Mouse (Mus musculus) right cerebral cortex, adult 2 months (tissue): ENCODE measurements around the gene Pitpnm1.
A peak's percentile ranks its signal among the peaks of the same experiment; 100 is the strongest.

Experiments
- DNase-seq, 2 experiments: peaks; one replicate each; pipeline ENCODE4 v3.0.0; 2021 to 2022; ENCODE audit warnings: low spot score in 2 of 2

Gene Pitpnm1

DNA sequence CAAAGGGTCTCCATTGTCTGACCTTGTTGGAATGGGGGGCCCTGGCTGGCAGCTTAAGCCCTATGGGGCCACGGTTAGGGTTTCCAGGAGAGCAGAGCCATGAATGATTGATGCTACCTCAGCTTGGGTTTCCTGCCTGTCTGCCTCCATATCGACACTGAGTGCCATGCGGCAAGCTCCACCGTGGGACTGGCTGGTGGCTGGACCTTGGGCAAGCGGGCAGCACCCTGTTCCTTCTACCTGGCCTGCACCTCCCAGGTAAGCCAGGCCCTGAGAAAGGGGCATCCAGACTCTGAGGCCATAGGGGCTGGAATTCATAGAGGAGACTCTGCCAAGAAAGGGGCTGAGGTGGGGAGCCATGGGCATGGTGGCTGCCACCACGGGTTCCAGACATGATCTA, 40.3 kb downstream of the Pitpnm1 start:
- DNase-seq = no peak

GRCm38 (mm10) chr19:4142416-4143173, 42.8 kb downstream of the Pitpnm1 start:
- no peak for DNase-seq

- DNase-seq = no peak
These were observed 44.0 kb downstream of the Pitpnm1 start, which contains the start of gene Cabp4 for GRCm38 (mm10) chr19:4143759-4144268. Gene Cabp4 (minus strand): TSS chr19:4144033.

GRCm38 (mm10) chr19:4144550-4145498, 45.0 kb downstream of the Pitpnm1 start:
- no peak for DNase-seq

DNA sequence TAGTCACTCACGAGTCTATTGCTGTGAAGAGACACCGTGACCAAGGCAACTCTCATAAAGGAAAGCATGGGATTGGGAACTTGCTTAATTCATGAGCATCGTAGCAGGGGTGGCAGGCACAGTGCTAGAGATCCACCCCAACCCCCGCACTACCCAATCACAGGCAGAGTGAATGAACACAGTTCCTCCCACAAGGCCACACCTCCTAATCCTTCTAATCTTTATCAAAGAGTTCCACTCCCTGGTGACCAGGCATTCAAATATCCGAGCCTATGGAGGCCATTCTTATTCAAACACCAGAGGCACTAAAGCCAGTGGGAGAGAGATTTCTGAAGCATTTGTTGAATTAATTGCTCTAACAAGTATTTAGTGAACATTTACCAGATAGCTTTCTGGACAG, 46.1 kb downstream of the Pitpnm1 start:
- DNase-seq = no peak

GRCm38 (mm10) chr19:4146366-4147021, 46.7 kb downstream of the Pitpnm1 start:
- DNase-seq = no peak

GRCm38 (mm10) chr19:4147022-4147405, 47.2 kb downstream of the Pitpnm1 start:
- no peak for DNase-seq

- DNase-seq = no peak
These were observed 48.1 kb downstream of the Pitpnm1 start for GRCm38 (mm10) chr19:4147782-4148490.

- peak; percentile 92 to 95 for DNase-seq
These were observed 48.7 kb downstream of the Pitpnm1 start, which contains the start of gene Coro1b for GRCm38 (mm10) chr19:4148491-4148806. Gene Coro1b (plus strand): TSS chr19:4148619.

DNA sequence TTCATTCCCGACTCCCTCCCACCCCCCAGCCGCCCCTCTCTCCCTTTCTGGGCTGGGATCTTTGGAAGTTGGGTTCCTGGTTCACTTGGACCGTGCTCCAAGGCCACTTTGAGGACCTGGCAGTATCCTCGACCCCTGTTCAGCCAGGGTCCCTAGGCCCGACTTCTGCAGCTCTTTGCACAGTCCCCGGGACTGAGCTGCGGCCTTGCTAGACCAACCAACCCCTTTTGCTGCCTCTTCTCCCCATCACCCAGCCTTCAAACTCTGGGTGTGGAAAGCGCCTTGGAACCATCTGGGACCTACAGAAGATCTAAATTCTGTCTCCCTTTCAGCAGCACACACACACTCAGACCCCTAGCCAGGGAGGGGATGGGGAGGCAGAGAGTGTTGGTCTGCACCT, 49.0 kb downstream of the Pitpnm1 start:
- no peak for DNase-seq

GRCm38 (mm10) chr19:4149283-4149682, 49.5 kb downstream of the Pitpnm1 start:
- DNase-seq = no peak

- DNase-seq = no peak
These were observed 50.1 kb downstream of the Pitpnm1 start for GRCm38 (mm10) chr19:4149764-4150461.

DNA sequence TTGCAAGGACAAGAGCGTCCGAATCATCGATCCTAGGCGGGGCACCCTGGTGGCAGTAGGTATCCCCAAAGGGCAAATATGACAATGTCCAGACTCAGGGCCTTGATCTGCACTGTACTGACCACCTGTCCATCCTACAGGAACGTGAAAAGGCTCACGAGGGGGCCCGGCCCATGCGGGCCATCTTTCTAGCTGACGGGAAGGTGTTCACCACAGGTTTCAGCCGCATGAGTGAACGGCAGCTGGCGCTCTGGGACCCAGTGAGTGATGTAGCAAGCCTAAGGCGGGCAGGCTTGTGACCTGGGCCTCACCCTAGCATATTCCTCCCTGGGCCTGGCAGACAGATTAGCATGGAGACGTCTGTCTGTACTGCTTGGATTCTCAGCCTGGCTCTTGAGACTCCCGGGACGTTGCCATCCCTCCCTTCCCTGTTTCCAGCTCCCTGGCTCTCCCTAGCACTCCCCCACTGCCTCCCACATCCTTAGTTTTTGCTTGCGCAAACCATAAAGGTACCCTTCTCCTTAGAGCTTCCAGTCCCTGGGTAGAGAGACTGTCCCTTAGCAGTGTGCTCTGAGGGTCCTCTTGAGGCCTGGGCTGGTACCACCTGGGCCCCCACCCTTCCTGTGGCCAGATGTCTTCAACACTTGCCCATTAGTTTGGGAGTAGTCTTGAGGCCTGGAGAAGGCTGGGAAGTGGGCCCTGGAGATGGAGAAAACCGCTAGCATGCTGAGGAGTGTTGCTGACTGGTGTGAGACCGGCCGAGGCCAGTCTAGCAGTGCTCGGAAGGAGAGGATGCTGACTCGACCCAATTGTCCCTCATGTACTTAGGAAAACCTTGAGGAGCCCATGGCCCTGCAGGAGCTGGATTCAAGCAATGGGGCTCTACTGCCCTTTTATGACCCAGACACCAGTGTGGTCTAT, 51.0 kb downstream of the Pitpnm1 start:
- no peak for DNase-seq

DNA sequence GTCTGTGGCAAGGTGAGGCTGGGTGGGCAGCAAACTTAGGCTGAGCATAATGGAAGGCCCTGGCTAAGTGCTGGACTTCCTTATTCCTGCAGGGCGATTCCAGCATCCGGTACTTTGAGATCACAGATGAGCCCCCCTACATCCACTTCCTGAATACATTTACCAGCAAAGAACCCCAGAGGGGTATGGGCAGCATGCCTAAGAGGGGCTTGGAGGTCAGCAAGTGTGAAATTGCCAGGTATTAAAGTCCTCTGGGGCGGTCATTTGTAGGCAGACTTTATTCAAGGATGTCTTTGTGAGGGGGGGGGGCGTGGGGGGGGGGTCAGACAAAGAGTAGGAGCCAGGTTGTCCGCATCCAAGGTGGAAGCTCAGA, 51.7 kb downstream of the Pitpnm1 start:
- no peak for DNase-seq

DNA sequence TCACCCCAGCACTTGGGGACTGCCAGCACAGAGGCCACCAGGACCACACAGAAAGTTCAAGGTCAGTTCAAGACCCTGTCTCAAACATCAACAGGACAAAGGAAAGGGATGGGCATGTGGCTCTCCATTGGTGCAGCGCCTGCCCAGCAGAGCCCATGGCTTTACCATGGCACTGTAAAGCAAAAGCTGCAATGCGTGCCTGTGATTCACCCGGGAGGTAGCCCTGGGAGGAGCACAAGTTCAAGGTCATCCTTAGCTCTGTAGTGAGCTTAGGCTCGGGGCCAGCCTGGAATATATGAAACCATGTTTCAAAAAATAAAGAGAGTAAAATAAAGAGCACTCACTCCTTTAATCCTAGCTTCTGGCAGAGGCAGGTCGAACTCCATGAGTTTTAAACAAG, 52.1 kb downstream of the Pitpnm1 start:
- no peak for DNase-seq

DNA sequence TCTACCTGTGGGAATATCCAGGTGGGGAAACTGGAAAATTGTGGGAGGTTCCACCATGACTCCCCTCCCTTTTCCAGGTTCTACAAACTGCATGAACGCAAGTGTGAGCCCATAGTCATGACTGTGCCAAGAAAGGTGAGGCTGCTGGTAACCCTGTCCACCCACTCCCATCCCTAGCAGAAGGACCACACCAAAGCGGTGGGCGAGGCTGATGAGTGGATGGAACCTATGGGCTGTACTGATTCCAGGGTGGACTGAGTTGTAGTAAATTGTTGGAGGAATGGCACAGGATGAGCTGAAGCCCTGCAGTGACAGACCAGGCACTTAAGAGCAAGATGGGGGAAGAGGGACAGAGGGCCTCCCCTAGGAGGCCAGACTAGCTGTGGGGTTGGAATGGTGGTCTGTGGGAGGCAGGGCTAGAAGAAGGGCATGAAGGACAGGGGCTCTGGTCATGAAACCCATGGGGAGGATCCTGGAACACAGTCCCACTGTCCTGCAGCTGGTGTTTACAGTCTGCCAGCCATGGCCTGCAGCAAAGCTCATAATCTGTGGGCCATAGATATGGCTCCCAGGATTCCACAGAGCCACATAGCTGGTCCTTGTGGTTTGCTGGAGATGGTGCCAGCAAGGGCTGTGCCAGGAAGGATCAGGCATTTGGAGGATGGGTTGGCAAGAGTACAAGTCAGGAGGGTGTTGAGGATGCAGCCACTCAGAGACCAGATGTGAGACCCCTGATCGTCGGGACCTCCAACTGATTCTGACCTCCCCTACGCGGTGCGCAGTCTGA, 52.8 kb downstream of the Pitpnm1 start:
- no peak for DNase-seq

DNA sequence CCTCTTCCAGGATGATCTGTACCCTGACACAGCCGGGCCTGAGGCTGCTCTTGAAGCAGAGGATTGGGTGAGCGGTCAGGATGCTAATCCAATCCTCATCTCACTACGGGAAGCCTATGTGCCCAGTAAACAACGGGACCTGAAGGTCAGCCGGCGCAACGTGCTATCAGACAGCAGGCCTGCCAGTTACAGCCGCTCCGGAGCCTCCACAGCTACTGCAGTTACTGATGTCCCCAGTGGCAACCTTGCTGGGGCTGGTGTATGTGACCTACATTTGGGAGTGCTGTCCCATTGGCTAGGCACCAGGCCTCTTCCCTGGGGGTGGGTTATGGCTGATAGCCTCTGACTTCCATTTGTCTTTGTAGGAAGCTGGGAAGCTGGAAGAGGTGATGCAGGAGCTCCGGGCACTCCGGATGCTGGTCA, 53.4 kb downstream of the Pitpnm1 start, which contains the start of gene Ptprcap:
Gene Ptprcap (plus strand): TSS at position 373 of the 423 bp plus-strand sequence.
- DNase-seq = no peak

DNA sequence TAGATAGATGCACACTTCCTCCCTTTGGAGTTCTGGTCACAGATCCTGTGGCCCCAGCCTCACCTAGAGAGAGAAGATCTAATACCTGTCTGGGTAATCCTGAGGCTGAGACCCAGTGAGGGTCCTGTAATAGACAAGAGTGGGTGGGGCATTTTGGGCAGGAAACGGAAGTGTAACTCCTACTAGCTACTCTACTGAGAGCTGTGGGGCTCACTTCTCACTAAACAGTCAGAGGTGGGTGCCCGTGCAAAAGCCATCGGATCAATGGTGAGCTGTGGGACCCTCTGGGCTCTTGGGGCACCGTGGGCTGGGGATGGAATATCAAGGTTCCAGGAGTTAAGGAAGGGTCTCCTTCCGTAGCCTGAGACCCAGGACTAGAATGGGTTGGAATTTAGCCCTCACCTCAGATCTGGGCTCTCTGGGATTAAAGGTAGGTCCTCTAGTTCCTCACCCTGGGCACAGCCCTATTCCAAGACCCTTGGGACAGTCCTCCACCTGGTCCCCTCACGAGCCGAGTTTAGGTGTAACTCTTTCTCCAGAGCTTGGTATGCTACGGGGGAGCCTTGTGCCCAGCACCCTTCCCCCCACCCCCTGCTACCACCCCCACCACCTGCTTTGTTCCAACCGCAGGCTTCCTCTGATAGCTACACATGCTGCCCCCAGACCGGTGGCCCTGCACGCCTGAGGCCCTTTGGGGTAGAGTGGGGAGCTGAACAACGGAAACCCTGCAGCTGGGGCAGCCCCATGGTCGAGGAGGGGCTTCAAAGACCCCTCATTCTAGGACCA, 54.8 kb downstream of the Pitpnm1 start:
- DNase-seq = no peak
